Mouse (Mus musculus): Measurements from ENCODE around the gene Hist1h1e. TPM values are rescaled to one million over a fixed set of nuclear protein-coding genes. Genes with fewer than 3 reads are reported as not detected.
"Not testable (repeated sequence)": the region's sequence is repeated elsewhere in the genome, so short reads cannot be mapped to it uniquely, and the experiment has no call there.

Hist1h1e gene
- polyA plus RNA-seq, 1 experiment from 2014 or later: 19.9 TPM

DNA sequence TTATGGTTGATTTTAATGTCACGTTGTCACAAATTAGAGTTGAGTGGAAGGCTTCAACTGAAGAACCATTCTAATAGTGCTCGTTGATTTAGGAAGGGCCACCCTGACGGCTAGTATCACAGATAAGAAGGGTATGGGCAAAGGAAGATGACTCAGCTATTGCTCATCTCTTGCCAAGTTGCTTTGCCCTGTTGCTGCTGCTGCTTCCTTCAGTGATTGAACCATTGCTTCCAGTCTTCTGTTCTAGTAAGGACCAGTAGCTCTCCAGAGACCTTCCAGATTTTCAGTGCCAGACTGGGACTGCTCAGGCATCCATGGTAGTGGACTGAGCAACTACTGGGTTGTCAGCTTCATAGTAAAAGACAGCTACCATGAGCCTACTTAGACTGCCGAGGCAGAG, 13.1 kb downstream of the Hist1h1e start:
- Histone ChIP-seq H3K4me3 (no peak overlapping the region), H3K27ac (no peak overlapping the region), H3K9ac (no peak overlapping the region), H3K36me3 (no peaks in the 10 kb centered on the region), H3K4me1 (no peaks in the 10 kb centered on the region), H3K9me3 (no peaks in the 10 kb centered on the region), H3K27me3 (no peaks in the 10 kb centered on the region), H3K4me2 (replicated peaks) (no peak overlapping the region)
- 88% methylated on average over 4 of the region's 4 CpGs for WGBS
- ATAC-seq (ENCODE audit: low FRiP score, low read depth): no peak

DNA sequence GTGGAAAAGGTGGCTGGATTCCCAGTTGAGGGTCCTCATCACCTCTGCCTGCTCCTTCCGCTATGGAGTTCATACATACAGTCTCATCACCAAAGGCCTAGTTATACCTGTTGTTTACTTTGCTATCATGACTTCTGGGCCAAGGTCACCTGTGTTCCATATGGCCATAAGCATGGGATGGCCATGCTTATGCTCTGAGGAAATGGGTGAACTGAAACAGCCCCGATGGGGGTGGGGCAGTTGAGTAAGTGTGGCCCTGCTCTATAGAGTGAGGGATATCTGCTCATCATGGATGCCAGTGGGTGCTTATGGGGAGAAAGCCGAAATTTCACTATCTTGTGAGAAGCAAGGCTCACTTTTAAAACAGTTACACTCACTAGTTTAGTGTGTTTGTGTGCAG, 17.3 kb downstream of the Hist1h1e start:
- no peak overlapping the region for H3K27ac ChIP-seq
- H3K36me3 ChIP-seq: no peaks in the 10 kb centered on the region
- H3K4me1 ChIP-seq: no peaks in the 10 kb centered on the region
- WGBS: 81% methylated on average over 3 of the region's 3 CpGs
- no peak overlapping the region for H3K4me2 ChIP-seq (replicated peaks)
- H3K9ac ChIP-seq: no peak overlapping the region
- ATAC-seq (ENCODE audit: low FRiP score, low read depth): no peak
- no peaks in the 10 kb centered on the region for H3K27me3 ChIP-seq
- no peak overlapping the region for H3K4me3 ChIP-seq
- H3K9me3 ChIP-seq: no peaks in the 10 kb centered on the region

DNA sequence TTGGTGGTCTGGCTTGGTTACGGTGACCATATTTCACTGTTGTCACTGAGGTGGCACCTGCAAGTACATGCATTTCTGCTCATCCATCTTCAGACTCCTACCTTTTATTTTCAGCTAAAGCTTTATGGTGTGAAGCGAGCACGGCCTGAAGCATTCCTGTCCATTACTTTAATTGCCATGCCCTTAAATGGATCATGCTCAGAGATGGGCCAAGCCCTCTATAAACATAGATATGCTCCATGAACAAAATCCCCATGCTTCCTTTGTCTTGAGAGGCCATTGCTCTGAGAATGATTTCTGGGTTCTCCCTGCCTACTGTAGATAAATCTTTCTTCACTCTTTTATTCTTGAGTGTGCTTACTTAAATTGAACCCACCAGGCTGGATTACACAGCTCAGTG, 17.9 kb downstream of the Hist1h1e start:
- Histone ChIP-seq H3K9me3 (no peaks in the 10 kb centered on the region), H3K27me3 (no peaks in the 10 kb centered on the region)
- no peak for ATAC-seq (ENCODE audit: low FRiP score, low read depth)

DNA sequence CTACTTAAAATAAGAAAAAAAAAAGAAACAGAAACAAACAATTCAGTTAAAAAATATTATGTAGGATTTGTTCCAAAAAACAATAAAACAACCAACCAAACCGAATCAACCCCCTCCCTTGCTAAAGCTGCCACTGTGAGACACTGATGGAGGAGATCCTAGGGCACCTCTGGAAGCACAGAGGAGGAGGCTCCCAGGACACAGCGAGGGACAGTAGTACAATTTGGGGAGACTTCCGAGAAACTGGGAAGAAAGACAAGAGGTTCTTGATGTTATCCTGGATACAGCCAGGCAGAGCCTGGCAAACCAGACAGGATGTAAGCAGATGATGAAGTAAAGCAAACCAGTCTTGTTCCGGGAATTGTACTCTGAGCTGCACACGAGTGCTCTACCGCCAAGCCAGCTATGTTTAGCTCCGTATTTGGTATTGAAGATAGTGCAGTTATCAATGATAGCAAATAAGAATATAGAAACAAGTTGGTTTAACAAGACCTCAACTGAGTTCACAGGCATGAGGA, 19.1 kb downstream of the Hist1h1e start:
- Histone ChIP-seq H3K27ac (no peak overlapping the region), H3K4me3 (no peak overlapping the region), H3K4me1 (no peaks in the 10 kb centered on the region), H3K36me3 (no peaks in the 10 kb centered on the region), H3K9ac (no peak overlapping the region), H3K9me3 (no peaks in the 10 kb centered on the region), H3K27me3 (no peaks in the 10 kb centered on the region), H3K4me2 (replicated peaks) (no peak overlapping the region)
- no peak for ATAC-seq (ENCODE audit: low FRiP score, low read depth)
- WGBS: 80% methylated on average over 7 of the region's 7 CpGs

More for the DNA sequence above, 17.9 kb downstream of the Hist1h1e start:
- no peaks in the 10 kb centered on the region for H3K36me3 ChIP-seq
- no peak overlapping the region for H3K4me3 ChIP-seq
- no peaks in the 10 kb centered on the region for H3K4me1 ChIP-seq
- WGBS: 74% methylated on average over 3 of the region's 3 CpGs
- H3K4me2 ChIP-seq (replicated peaks): no peak overlapping the region
- no peak overlapping the region for H3K27ac ChIP-seq
- no peak overlapping the region for H3K9ac ChIP-seq

DNA sequence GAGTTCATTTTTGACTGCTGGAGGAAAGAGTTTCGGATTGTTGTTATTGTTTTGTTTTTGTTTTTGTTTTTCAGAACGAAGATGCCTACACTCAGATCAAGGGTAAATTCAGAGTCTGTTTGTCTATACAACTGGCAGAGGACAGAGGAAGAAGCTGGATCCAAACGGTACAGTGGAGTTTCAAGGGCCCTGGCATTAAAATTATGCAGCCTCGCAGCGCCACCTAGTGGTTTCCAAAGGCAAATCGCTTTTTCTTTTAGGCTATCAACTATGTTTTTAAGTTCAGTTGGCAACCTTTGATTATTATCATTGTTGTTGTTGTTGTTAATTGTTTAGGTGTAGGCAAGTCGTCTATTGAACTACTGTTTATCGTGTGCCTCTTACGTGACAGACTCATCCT, 24.4 kb downstream of the Hist1h1e start:
- Histone ChIP-seq H3K4me3 (no peak overlapping the region), H3K9me3 (no peaks in the 10 kb centered on the region), H3K9ac (no peak overlapping the region), H3K36me3 (no peaks in the 10 kb centered on the region), H3K27ac (no peak overlapping the region), H3K4me1 (peaks cover 4% of the 10 kb centered on the region), H3K4me2 (replicated peaks) (no peak overlapping the region), H3K27me3 (no peaks in the 10 kb centered on the region)
- 7% methylated on average over 9 of the region's 9 CpGs for WGBS
- ATAC-seq (ENCODE audit: low FRiP score, low read depth): no peak

DNA sequence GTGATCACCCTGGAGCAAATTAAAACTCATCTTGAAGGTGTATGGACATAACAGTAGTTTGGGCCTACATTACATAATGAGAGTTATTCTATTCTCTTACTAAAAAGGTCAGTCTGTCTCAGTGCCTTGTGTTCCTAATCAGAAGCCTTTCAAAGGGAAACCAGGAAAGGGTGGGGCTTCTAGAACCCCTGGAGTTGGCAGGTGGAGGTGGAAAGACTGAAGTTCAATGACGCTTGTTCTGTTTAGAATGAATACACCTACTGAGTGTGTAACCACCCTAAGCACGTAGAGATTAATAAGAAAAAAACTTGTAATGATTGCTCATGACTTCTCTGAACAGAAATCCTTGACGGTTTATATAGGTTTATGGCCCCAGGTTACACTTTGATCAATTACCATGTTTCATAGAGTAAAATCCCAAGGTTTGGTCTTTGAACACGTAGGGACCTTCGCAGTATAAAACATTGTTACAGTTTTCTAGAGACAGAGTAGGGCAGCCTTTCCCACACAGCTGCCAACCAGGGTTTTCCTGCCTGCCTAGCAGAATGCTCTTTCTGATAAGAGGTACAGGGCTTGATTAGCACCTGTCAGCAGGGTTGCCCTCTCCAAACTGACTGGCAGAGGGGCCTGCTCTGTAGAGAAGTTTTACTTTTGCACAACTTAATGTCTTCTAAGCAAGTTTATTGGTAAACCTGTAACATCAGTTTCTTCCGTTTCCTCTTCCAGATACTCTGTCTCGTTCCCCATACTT, 26.6 kb downstream of the Hist1h1e start:
- Histone ChIP-seq H3K9ac (no peak overlapping the region), H3K27ac (no peak overlapping the region), H3K4me2 (replicated peaks) (no peak overlapping the region), H3K9me3 (no peaks in the 10 kb centered on the region), H3K27me3 (no peaks in the 10 kb centered on the region), H3K36me3 (no peaks in the 10 kb centered on the region), H3K4me1 (peaks cover 8% of the 10 kb centered on the region), H3K4me3 (no peak overlapping the region)
- WGBS: 70% methylated on average over 7 of the region's 7 CpGs
- ATAC-seq (ENCODE audit: low FRiP score, low read depth): no peak

DNA sequence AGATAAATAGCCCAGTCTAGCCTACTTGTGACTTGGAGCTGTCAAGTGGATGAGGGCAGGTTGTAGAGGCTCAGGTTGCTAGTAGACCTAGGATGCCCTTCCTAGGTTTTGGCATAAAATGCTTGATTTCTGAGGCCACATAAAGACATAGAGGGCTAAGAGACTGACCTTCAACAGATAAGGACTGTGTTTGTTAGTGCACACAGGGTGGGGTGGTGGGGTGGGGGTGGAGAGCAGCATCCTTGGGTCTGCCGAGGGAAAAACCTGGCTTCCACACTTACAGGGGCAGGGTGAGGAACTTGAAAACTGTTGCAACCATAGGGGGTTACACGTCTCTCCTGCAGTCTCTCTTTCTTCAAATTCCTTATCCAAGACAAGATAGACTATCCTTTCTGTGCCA, 27.2 kb downstream of the Hist1h1e start:
- H3K4me1 ChIP-seq: peaks cover 8% of the 10 kb centered on the region
- no peak overlapping the region for H3K4me3 ChIP-seq
- no peaks in the 10 kb centered on the region for H3K36me3 ChIP-seq
- 86% methylated on average over 2 of the region's 2 CpGs for WGBS
- H3K4me2 ChIP-seq (replicated peaks): no peak overlapping the region
- no peaks in the 10 kb centered on the region for H3K9me3 ChIP-seq
- H3K27ac ChIP-seq: no peak overlapping the region
- no peaks in the 10 kb centered on the region for H3K27me3 ChIP-seq
- ATAC-seq (ENCODE audit: low FRiP score, low read depth): no peak
- no peak overlapping the region for H3K9ac ChIP-seq

DNA sequence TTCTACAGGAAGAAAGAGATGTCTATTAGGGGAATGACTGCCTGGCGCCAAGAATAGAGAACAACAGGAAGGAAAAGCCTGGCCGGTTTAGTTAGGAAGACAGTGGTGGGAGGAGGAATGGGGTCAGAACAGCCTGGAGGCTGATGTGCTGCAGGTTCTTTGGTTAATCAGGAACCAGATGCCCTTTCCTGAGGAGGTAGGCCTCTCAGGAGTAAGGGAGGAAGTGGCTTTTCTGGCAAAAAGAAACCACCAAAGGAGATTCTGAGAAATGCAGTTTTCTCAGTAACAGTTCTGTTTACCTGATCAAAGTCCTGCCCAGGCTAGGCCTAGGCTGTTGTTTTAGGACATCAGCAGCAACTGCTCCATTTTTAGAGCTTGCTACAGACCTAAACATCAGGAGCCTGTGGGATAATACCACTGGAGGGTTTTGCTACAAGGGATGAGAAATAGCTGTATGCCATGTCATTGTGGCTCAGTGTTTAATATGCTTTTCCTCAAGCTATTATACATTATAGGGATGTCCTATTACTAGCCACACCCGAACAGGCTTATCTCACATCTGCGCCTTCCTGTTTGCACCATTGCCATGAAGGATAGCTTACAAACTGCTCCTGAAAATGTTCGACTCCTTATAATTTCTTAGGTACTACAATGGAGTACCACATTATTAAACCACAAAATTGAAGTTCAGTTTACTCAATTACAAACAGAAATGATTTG, 29.1 kb downstream of the Hist1h1e start:
- Histone ChIP-seq H3K27ac (peak overlapping the region; percentile 73), H3K9me3 (no peaks in the 10 kb centered on the region), H3K4me1 (peaks cover 8% of the 10 kb centered on the region), H3K36me3 (no peaks in the 10 kb centered on the region), H3K27me3 (no peaks in the 10 kb centered on the region), H3K9ac (no peak overlapping the region), H3K4me3 (no peak overlapping the region), H3K4me2 (replicated peaks) (no peak overlapping the region)
- no peak for ATAC-seq (ENCODE audit: low FRiP score, low read depth)
- WGBS: 69% methylated on average over 5 of the region's 5 CpGs

DNA sequence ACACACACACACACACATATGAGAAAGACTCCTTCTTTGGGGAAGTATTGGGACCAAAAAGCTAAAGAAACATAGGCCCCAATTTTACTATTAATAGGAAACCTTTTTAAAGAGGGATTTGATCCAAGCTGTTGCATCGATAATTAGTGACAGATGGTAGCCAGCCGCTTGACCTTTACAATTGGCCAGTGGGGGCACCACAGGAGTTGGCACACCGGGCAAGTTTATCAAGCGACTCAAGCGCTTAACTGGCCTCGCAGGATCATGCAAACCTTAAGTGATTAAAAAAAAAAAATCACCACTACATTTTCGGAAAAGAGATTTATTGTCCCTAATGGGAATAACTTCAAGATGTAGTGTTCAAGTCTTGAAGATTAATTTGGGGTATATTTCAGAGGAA, 29.7 kb downstream of the Hist1h1e start:
- H3K4me1 ChIP-seq: peaks cover 8% of the 10 kb centered on the region
- no peaks in the 10 kb centered on the region for H3K27me3 ChIP-seq
- H3K4me2 ChIP-seq (replicated peaks): no peak overlapping the region
- 45% methylated on average over 7 of the region's 7 CpGs for WGBS
- no peak overlapping the region for H3K4me3 ChIP-seq
- H3K27ac ChIP-seq: 0 out of 2 replicates have a peak overlapping the region, but pooled peaks have one; percentile 22
- no peak for ATAC-seq (ENCODE audit: low FRiP score, low read depth)
- H3K36me3 ChIP-seq: no peaks in the 10 kb centered on the region
- H3K9ac ChIP-seq: no peak overlapping the region
- no peaks in the 10 kb centered on the region for H3K9me3 ChIP-seq

DNA sequence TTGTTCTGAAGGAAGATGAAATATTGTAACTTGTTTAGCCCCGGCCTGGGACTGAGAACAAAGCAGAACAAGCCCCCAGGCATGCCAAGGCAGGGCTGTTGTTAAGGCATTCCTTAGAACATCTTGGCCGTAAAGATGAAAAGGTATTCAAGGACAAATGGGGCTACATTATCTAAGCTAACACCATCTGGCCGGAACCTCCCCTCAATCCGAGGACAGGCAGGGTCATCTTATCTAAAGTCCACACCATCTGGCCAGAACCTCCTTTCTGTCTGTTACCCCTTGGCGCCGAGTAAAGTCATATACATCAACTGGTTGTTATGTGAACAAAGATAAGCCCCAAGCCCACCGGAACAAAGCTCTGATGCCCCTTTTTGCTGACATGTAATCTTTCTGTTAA, 30.5 kb downstream of the Hist1h1e start:
- not testable (repeated sequence) for H3K27ac ChIP-seq; H3K36me3 ChIP-seq; H3K4me1 ChIP-seq; H3K27me3 ChIP-seq; H3K9ac ChIP-seq; H3K9me3 ChIP-seq; H3K4me3 ChIP-seq; ATAC-seq (ENCODE audit: low FRiP score, low read depth); H3K4me2 ChIP-seq (replicated peaks)
- 80% methylated on average over 7 of the region's 7 CpGs for WGBS

DNA sequence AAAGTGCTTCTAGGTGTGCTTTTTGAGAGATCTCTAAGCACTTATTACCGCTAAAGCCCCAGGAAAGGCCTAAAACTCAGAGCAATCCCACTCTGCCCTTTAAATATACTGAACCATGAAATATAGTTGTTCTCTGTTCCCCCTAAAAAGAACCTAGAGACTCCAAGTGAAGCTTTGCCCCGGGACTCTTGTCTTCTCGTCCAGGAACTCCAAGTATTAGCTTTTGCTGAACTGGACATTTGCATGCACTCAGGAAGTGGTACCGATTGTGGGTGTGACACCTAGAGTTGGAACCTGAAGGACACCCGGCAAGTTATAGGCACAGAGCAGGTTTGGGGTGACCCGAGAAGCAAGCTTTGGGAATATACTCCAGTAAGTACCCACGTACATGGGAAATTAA, 31.2 kb downstream of the Hist1h1e start:
- Histone ChIP-seq H3K9me3 (no peaks in the 10 kb centered on the region), H3K4me1 (peaks cover 13% of the 10 kb centered on the region), H3K9ac (no peak overlapping the region), H3K27me3 (no peaks in the 10 kb centered on the region), H3K27ac (no peak overlapping the region), H3K36me3 (no peaks in the 10 kb centered on the region), H3K4me3 (no peak overlapping the region), H3K4me2 (replicated peaks) (no peak overlapping the region)
- no peak for ATAC-seq (ENCODE audit: low FRiP score, low read depth)
- WGBS: 90% methylated on average over 7 of the region's 7 CpGs

DNA sequence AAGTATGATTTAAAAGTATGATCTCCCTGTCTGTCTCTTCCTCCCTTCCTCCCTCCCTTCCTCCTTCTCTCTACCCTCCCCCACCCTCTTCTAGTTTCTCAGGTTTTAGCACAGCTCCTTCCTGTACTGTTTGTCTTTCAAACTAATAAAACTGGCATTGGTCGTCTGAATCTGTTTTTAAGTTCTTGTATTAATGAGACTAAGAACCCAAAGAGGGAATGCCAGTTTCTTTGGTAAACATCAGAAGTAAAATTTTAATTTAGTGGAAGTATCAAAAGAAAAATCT, 35.5 kb downstream of the Hist1h1e start:
- ATAC-seq (ENCODE audit: low FRiP score, low read depth): no peak
- peak overlapping the region; percentile 62 for H3K9ac ChIP-seq
- peak overlapping the region; percentile 38 for H3K4me3 ChIP-seq
- 0% methylated on average over 1 of the region's 1 CpGs for WGBS
- H3K36me3 ChIP-seq: no peaks in the 10 kb centered on the region
- peak overlapping the region; percentile 67 for H3K4me2 ChIP-seq (replicated peaks)
- no peaks in the 10 kb centered on the region for H3K9me3 ChIP-seq
- H3K27me3 ChIP-seq: no peaks in the 10 kb centered on the region
- H3K27ac ChIP-seq: peak overlapping the region; percentile 94
- peaks cover 31% of the 10 kb centered on the region for H3K4me1 ChIP-seq

All from limb, embryonic 13.5 days (tissue).